Mouse (Mus musculus): ENCODE measurements around the gene Scamp4.

Gene Scamp4

DNA sequence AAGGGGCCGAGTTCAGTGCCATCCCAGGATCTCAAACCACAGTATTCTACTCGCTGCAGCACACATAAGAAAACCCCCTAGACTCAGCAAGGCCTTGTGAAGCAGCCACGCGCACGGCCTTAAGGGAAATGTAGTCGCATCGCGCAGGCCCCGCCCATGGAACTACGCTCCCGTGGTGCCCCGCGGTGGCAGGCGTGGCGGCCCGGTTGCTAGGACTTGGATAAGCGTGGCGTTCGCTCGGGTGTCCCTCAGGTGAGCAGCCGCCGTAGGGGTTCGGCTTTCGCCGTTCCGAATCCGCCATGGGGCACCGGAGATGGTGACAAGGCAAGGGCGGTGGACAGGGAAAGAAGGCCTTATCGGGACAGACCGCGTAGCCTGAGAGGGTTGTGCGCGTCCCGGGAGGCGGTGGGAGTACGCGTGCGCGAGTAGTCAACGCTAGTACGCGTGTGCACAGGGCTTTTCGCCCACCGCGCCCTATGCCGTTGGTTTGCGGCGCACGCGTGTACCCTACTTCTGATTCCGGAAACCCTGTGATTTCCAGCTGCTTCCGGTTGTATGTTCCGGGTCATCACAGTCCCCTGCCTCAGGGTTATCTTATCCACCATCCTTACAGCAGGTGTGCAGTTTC, at the start of gene Scamp4, which contains the start of gene Adat3:
Gene Scamp4 (plus strand): TSS at position 175 of the 628 bp plus-strand sequence.
Gene Adat3 (plus strand): TSS at position 183 of the 628 bp plus-strand sequence.
- peak; percentile 90 for DNase-seq (ENCODE audit: low read depth)

DNA sequence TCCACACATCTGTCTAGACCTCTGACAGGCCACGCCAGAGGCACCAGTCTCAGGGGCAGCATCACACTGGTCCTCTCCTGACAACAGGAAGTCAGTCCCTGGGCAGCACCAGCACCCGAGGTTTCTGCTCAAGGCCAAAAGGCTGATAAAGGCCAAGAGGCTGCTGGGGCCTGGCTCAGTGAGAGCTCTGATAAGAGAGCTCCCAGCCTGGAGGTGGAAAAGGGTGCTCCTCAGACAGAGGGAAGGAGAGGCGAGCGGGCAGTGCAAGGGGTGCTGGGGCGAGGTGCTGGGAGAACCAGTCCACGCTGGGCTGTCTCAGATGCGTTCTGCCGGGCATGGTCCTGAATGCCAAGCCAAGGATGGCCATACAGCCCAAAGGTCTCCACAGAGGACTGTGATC, 49.1 kb upstream of the Scamp4 start:
- DNase-seq (ENCODE audit: low read depth): no peak

DNA sequence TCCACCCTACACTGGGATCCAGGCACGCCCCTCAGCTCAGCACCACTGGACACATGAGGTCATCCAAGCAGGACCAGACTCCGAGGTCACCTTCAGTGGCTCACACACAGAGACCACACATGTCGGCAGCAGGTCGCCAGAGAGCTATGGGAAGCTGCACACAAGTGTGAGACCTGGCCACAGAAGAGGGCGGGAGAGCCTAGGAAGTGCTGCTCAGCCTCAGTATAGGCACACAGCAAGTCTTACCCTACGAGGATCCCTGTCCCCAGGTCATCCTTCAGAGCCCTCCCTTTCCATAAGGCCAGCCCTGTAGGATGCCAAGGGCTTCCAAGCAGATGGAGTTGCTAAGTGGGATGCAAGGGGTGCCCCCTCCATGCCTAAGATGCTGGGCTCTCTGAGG, 48.7 kb upstream of the Scamp4 start:
- DNase-seq (ENCODE audit: low read depth): no peak

GRCm38 (mm10) chr10:80557346-80557965, 45.2 kb upstream of the Scamp4 start:
- DNase-seq (ENCODE audit: low read depth): no peak

DNA sequence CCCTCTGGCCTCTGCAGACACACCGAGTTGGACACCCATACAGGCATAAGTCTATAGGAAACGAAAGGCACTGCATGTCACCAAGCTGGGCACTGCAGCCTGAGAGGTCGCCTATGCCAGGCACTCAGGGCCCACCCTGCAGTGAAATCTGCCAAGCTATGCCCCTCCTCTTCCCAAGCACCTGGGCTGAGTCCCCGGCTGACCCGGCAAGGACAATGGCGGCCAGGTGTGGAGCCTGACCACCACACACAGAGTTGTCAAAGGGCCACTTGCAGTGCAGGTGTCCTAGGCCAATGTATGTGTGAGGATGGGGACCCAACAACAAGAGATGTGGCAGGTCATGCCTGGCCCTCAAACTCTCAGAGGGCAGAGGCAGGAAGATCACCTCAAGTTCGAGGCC, 43.2 kb upstream of the Scamp4 start:
- DNase-seq (ENCODE audit: low read depth): no peak

- no peak for DNase-seq (ENCODE audit: low read depth)
Observed at GRCm38 (mm10) chr10:80560621-80561020, 42.1 kb upstream of the Scamp4 start.

GRCm38 (mm10) chr10:80561116-80561944, 41.3 kb upstream of the Scamp4 start, which contains the start of gene Rexo1:
TSS of gene Rexo1 (minus strand) at chr10:80561560.
- DNase-seq (ENCODE audit: low read depth): peak; percentile 95

DNA sequence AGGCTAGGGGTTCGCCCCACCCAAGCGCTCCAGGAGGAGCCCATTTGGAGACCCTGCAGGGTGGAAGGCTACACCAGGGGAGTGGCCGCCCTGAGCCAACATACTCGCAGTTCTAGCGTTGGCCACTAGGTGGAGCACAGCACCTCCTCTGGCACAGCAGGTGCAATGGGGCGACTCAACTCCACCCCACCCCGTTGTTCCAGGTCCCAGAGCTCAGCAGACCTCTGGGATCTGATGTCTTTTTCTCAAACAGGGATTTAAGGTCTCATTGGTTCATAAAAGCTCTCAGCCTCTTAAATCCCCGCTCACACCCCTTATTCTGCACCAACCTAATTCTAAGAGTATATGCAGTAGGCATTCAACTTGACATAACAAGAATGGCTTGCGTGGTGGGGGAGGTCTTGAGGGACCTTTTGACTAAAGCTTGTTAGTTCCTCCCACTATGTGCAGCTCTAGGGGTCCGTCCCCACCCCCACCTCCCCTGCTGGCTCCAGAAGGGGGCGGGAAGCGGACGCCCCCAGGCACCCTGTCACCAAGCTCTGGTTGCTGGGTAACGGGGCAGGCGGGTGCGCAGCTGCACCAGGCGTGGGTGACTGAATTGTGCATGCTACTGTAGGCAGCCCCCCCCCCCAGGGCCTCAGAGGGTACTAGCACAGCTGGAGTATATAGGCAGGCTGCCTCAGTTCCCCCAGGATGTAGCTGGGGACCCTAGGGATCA, 36.1 kb upstream of the Scamp4 start:
- no peak for DNase-seq (ENCODE audit: low read depth)

DNA sequence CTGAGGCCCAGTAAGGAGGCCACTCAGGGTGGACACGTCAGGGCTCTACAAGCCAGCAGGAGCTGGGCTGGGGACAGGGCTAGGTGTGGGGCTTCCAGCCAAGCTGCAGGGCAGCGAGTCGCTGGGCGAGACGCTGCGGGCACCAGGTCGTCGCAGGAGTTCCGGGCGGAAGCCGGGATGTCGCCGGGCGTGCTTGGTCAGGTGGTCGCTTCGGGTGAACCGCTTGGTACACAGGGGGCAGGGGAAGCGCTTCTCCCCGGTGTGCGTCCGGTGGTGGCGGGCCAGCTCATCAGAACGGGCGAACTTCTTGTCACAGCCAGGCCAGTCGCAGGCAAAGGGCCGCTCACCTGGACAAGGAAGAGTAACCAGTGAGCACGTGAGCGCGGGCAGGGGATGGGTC, 33.8 kb upstream of the Scamp4 start:
- no peak for DNase-seq (ENCODE audit: low read depth)

DNA sequence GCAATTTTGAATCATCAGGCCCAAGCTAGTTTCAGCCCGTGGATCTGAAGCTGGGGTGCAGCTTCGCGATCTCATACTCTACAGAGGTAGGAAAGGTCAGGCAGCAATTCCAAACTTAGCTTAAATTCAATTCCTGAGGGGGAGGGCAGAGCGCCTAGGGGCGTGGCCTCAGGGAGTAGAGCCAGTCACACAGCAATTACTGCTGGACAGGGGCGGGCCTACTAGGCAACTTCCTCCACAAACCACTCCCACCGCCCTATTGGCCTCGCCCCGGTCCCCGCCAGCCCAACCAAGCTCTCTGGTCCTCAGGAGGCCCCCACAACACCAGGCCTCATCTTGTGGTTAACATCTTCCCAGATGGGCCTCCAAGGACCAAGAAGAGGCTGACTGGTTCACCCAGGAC, 33.0 kb upstream of the Scamp4 start:
- DNase-seq (ENCODE audit: low read depth): no peak

DNA sequence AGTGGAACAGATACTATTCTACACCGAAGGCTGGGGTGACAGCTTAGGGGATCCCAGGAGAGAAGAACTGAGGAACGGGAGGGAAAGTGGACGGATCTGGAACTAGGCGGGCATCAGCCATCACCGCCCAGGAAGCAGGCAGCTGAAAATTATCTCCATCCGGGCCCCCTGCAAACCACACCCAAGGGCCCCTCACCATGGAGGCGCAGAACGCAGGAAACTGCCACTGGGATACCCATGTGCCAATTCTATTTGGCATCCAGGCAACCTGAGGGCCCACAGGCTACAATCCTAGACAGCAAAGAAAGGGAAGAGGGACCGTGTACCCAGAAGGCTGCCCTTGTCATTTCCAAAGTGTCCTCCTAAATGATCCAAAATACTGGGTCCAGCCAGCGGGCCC, 32.3 kb upstream of the Scamp4 start:
- DNase-seq (ENCODE audit: low read depth): no peak

GRCm38 (mm10) chr10:80570871-80571836, 31.5 kb upstream of the Scamp4 start:
- DNase-seq (ENCODE audit: low read depth): no peak

DNA sequence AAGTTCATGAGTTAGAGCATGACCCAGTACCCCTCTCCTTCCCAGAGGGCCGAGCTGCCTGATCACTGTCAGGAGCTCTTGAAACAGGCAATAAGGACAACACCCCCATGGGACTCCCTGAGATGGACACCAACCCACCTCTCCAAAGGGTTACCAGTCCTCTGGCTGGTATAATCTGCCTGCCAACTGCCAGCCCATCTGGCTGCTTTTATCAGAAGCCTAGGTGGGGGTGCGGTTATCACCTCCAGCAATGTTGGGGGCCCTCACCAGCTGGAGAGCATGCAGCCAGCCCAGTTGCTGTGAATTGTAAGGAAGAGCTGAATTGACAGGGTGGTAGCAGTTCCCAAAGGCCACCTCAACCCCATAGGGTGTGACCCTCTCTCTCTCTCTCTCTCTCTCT, 30.2 kb upstream of the Scamp4 start:
- DNase-seq (ENCODE audit: low read depth): no peak

DNA sequence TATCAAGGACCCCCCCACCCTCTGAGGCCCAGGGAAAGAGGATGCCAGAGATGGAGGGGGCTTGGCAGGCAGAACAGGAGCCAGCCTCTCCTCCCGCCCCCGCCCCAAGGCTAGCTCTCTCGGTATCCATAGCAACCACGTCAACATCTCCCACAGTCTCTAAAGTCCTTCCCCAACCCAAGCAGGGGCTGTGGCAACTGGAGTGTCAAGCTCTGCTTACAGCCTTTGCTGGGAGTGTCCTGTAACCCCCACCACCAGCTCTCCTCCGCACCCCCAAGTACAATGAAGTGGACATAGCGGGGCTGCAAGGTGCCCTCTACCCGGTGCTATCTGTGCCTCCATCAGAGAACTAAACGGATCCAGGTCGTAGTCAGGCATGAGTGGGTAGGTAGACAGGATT, 28.7 kb upstream of the Scamp4 start:
- no peak for DNase-seq (ENCODE audit: low read depth)

DNA sequence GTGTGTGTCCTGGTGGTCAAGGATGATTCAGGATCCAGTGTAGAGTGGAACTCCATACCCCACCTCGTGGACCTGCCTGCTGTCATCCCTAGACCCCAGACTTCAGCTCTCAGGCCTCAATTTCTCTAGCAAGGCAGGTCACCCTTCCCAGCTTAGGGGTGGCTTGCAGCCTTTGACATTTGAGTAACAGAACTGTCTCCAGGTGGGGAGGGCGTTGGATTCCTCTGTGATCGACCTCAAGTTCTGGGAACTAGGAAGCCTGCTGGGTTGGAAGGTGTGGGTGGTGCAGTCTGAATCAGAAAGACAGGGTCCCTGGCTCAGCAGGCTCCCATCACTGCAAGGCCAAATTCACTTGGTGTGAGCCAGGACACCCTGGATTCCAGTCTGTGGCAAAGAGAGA, 27.8 kb upstream of the Scamp4 start:
- no peak for DNase-seq (ENCODE audit: low read depth)

DNA sequence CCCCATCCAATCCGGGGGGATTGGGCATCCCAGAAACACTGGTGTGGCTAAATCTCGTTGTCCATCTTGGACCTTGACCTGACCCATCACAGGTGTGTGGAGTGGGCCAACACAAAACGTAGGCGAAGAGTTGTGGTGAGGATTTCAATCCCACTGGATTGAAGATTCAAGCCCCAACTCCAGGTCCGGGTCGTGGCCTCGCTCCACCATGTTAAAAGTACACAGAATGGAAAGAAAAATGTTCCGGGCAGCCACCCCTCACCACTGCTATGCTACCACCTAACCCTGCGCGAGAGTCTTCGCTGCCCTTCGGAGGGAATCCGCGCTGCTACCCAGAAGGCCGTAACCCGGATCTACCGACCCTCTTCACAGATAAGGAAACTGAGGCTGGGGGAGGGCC, 26.7 kb upstream of the Scamp4 start:
- no peak for DNase-seq (ENCODE audit: low read depth)

DNA sequence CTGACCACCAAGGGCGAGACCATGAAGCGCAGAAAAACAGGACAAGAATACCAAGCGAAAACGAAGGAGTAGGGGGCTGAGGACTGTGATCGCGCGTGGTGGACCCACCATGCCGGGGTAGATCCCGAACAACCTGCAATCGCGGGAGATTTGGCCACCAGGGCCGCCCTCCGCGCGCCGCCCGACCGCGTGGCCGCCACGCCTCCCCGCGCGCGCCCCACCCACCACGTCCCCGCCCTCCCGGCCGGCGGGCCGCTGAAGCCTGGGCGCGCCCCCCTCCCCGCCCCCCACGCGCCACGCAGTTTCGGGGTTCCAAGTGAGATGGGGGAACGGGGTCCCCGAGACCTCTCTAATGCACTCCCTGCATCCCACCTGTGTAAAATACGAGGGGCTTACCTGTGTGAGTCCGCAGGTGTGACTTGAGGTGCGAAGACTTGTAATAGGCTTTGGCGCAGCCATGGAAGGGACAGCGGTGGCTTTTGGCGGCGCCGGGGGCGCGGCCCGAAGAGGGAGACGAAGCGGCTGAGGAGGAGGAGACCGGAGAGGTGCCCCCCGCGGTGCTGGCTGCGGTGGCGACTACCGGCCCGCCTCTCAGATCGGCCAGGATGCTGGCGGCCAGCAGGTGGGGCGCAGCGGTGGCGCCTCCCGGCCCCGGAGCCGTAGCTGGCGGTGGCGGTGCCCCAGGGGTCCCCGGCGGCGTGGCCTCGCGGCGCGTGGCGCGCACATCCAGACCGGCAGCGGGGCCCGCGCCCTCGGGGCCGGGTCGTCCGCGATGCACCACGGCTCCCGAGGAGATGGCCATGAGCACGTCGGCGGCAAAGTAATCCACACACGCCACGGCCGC, 26.1 kb upstream of the Scamp4 start:
- DNase-seq (ENCODE audit: low read depth): no peak

- peak; percentile 80 for DNase-seq (ENCODE audit: low read depth)
Observed at GRCm38 (mm10) chr10:80577195-80578130, 25.2 kb upstream of the Scamp4 start, which contains the start of gene Klf16. TSS of gene Klf16 (minus strand) at chr10:80577321.

Data from fibroblast of lung, adult 2 months (primary cell).